Mouse (Mus musculus) CH12.LX (cell line): ENCODE measurements around the gene Atp12a. TPM values are rescaled to one million over a fixed set of nuclear protein-coding genes. Genes with fewer than 3 reads are reported as not detected.

Experiments
- DNase-seq: peaks from one replicate; pipeline ENCODE4 v3.0.0-alpha.2; 2013; ENCODE audit errors: extremely low read depth
- H3K27ac ChIP-seq: 2 replicates; pipeline ENCODE4 v1.5.1; 2012; ENCODE audit warnings: low read depth, mild to moderate bottlenecking, control low read depth, moderate library complexity; ENCODE audit not compliant: insufficient read depth
- H3K27me3 ChIP-seq: replicated peaks from 2 replicates; pipeline ENCODE3; 2012; ENCODE audit warnings: inconsistent platforms
- H3K36me3 ChIP-seq, 2 experiments: replicated peaks in 1 of 2; 2 replicates each; pipeline versions ENCODE3 to v1.6.1; 2012; ENCODE audit warnings: inconsistent platforms in 1 of 2, low read length in 1 of 2, mild to moderate bottlenecking in 1 of 2, mixed read lengths in 1 of 2, moderate library complexity in 1 of 2; ENCODE audit not compliant: control insufficient read depth in 1 of 2, insufficient read depth in 1 of 2
- H3K4me1 ChIP-seq, 2 experiments: 2 replicates each; pipeline ENCODE4 v1.6.1; 2012; ENCODE audit warnings: inconsistent platforms in 1 of 2, moderate library complexity in 1 of 2; ENCODE audit not compliant: insufficient read depth in 2 of 2, control insufficient read depth in 1 of 2
- H3K4me2 ChIP-seq: 2 replicates; pipeline ENCODE4 v1.6.1; 2012; ENCODE audit warnings: low read depth, mild to moderate bottlenecking, control low read depth; ENCODE audit not compliant: poor library complexity, insufficient read depth, severe bottlenecking
- H3K4me3 ChIP-seq, 3 experiments: fragments of 150-350 bp in 1 of 3; sonication (generic) in 1 of 3; replicated peaks in 1 of 3; 2 replicates each; pipeline versions ENCODE3 to v1.5.1; 2011 to 2012; ENCODE audit warnings: low read depth in 2 of 3, low read length in 2 of 3, mild to moderate bottlenecking in 2 of 3, moderate library complexity in 2 of 3, control low read depth in 1 of 3, improper control_type of control experiment in 1 of 3, inconsistent platforms in 1 of 3, mixed read lengths in 1 of 3; ENCODE audit not compliant: poor library complexity in 1 of 3
- H3K79me2 ChIP-seq: replicated peaks from 2 replicates; pipeline ENCODE4 v1.6.1; 2012; ENCODE audit warnings: mild to moderate bottlenecking, moderate library complexity; ENCODE audit not compliant: control insufficient read depth, poor library complexity, insufficient read depth, severe bottlenecking; ENCODE audit errors: extremely low read depth
- H3K9ac ChIP-seq: 2 replicates; pipeline ENCODE4 v1.6.1; 2012; ENCODE audit warnings: low read depth, mild to moderate bottlenecking, control low read depth, moderate library complexity; ENCODE audit not compliant: insufficient read depth
- H3K9me3 ChIP-seq: replicated peaks from 2 replicates; pipeline ENCODE3; 2012; ENCODE audit warnings: low read length, inconsistent platforms, mixed read lengths
- CHD1 ChIP-seq: IDR thresholded peaks from 2 replicates; pipeline ENCODE4 v1.6.1; 2012; ENCODE audit warnings: low read depth, low read length, improper control_type of control experiment, inconsistent platforms
- CTCF ChIP-seq, 2 experiments: IDR thresholded peaks in 1 of 2; conservative IDR thresholded peaks in 1 of 2; 2 replicates each; pipeline ENCODE4 v1.5.1; 2011 to 2012; ENCODE audit warnings: low read depth in 2 of 2, low read length in 2 of 2, improper control_type of control experiment in 1 of 2, inconsistent platforms in 1 of 2, mild to moderate bottlenecking in 1 of 2, moderate library complexity in 1 of 2
- E2F4 ChIP-seq: IDR thresholded peaks from 2 replicates; pipeline ENCODE4 v1.6.1; 2011; ENCODE audit warnings: low read depth, low read length, improper control_type of control experiment; ENCODE audit not compliant: insufficient replicate concordance
- ETS1 ChIP-seq: conservative IDR thresholded peaks from 2 replicates; pipeline ENCODE4 v1.6.1; 2012; ENCODE audit warnings: low read depth, mild to moderate bottlenecking, inconsistent platforms, low read length, improper control_type of control experiment, moderate library complexity
- GABPA ChIP-seq: IDR thresholded peaks from 2 replicates; pipeline ENCODE4 v1.6.1; 2012; ENCODE audit warnings: low read depth, low read length, improper control_type of control experiment, inconsistent platforms; ENCODE audit not compliant: insufficient replicate concordance
- HCFC1 ChIP-seq: IDR thresholded peaks from 2 replicates; pipeline ENCODE4 v1.6.1; 2012; ENCODE audit warnings: low read depth, mild to moderate bottlenecking, inconsistent platforms, low read length, improper control_type of control experiment
- JUN ChIP-seq: IDR thresholded peaks from 2 replicates; pipeline ENCODE4 v1.6.1; 2011; ENCODE audit warnings: low read depth, mild to moderate bottlenecking, low read length, improper control_type of control experiment, moderate library complexity; ENCODE audit not compliant: insufficient read depth
- JUND ChIP-seq: conservative IDR thresholded peaks from 2 replicates; pipeline ENCODE4 v1.6.1; 2011; ENCODE audit warnings: low read depth, low read length, improper control_type of control experiment
- KAT2A ChIP-seq: IDR thresholded peaks from 2 replicates; pipeline ENCODE4 v1.6.1; 2012; ENCODE audit warnings: low read length, improper control_type of control experiment, inconsistent platforms; ENCODE audit not compliant: insufficient replicate concordance
- MAFK ChIP-seq: IDR thresholded peaks from 2 replicates; pipeline ENCODE4 v1.6.1; 2011; ENCODE audit warnings: low read length, improper control_type of control experiment; ENCODE audit not compliant: insufficient replicate concordance
- MAZ ChIP-seq: IDR thresholded peaks from 2 replicates; pipeline ENCODE4 v1.6.1; 2012; ENCODE audit warnings: low read depth, mild to moderate bottlenecking, inconsistent platforms, low read length, improper control_type of control experiment, moderate library complexity
- MEF2A ChIP-seq: IDR thresholded peaks from 2 replicates; pipeline ENCODE4 v1.6.1; 2014; ENCODE audit warnings: low read depth, mild to moderate bottlenecking, inconsistent platforms, low read length, improper control_type of control experiment, borderline replicate concordance
- NELFE ChIP-seq: IDR thresholded peaks from 2 replicates; pipeline ENCODE4 v1.6.1; 2011; ENCODE audit warnings: low read depth, low read length, improper control_type of control experiment
- NRF1 ChIP-seq: IDR thresholded peaks from 2 replicates; pipeline ENCODE4 v1.6.1; 2014; ENCODE audit warnings: low read depth, mild to moderate bottlenecking, inconsistent platforms, low read length, improper control_type of control experiment, moderate library complexity
- PAX5 ChIP-seq: IDR thresholded peaks from 2 replicates; pipeline ENCODE4 v1.6.1; 2012; ENCODE audit warnings: low read length, inconsistent platforms, mixed read lengths
- SMC3 ChIP-seq: IDR thresholded peaks from 2 replicates; pipeline ENCODE4 v1.6.1; 2011; ENCODE audit warnings: low read depth, low read length, improper control_type of control experiment
- TCF12 ChIP-seq: IDR thresholded peaks from 2 replicates; pipeline ENCODE4 v1.6.1; 2014; ENCODE audit warnings: low read depth, mild to moderate bottlenecking, inconsistent platforms, low read length, improper control_type of control experiment
- UBTF ChIP-seq: IDR thresholded peaks from 2 replicates; pipeline ENCODE4 v1.6.1; 2012; ENCODE audit warnings: low read depth, mild to moderate bottlenecking, inconsistent platforms, low read length, improper control_type of control experiment, moderate library complexity
- USF2 ChIP-seq: conservative IDR thresholded peaks from 2 replicates; pipeline ENCODE4 v1.6.1; 2011; ENCODE audit warnings: low read depth, low read length, improper control_type of control experiment
- ZC3H11A ChIP-seq: IDR thresholded peaks from 2 replicates; pipeline ENCODE4 v1.6.1; 2012; ENCODE audit warnings: low read depth, mild to moderate bottlenecking, inconsistent platforms, low read length, improper control_type of control experiment
- ZKSCAN1 ChIP-seq: IDR thresholded peaks from 2 replicates; pipeline ENCODE4 v1.6.1; 2012; ENCODE audit warnings: low read depth, inconsistent platforms, low read length, improper control_type of control experiment, borderline replicate concordance
- ZNF384 ChIP-seq: IDR thresholded peaks from 2 replicates; pipeline ENCODE4 v1.6.1; 2012; ENCODE audit warnings: low read depth, low read length, improper control_type of control experiment, inconsistent platforms
- dilution Hi-C: fragments of 300-500 bp; cut with MboI; formaldehyde crosslinking; loops from 2 replicates; pipeline ENCODE4 v1.14.3; 2020; ENCODE audit warnings: low sequenced_read_pairs; ENCODE audit not compliant: extremely low pct_unique_long_range_greater_than_20kb, extremely low pct_ligation_motif_present
- in situ Hi-C: fragments of 300-500 bp; cut with MboI; formaldehyde crosslinking; loops from 3 replicates; pipeline ENCODE4 v1.14.3; 2019; ENCODE audit warnings: low sequenced_read_pairs, low pct_ligation_motif_present, low pct_unique_long_range_greater_than_20kb, mixed read lengths
- polyA plus RNA-seq: library from polyadenylated mRNA; unstranded; fragments of >175 nt; gene quantifications from 2 replicates; pipeline ENCODE4 v1.2.1, GENCODE M21; 2012; ENCODE audit warnings: low read depth; ENCODE audit not compliant: insufficient read length
- total RNA-seq, 2 experiments: library from RNA; depleted of rRNA; stranded (reverse); fragments of 300-350 nt in 1 of 2; fragments of >200 nt in 1 of 2; gene quantifications; 2 replicates each; pipeline ENCODE4 v1.2.3; 2012 to 2014

The Atp12a gene
- total and polyA plus RNA-seq, 3 experiments, result not detected

DNA sequence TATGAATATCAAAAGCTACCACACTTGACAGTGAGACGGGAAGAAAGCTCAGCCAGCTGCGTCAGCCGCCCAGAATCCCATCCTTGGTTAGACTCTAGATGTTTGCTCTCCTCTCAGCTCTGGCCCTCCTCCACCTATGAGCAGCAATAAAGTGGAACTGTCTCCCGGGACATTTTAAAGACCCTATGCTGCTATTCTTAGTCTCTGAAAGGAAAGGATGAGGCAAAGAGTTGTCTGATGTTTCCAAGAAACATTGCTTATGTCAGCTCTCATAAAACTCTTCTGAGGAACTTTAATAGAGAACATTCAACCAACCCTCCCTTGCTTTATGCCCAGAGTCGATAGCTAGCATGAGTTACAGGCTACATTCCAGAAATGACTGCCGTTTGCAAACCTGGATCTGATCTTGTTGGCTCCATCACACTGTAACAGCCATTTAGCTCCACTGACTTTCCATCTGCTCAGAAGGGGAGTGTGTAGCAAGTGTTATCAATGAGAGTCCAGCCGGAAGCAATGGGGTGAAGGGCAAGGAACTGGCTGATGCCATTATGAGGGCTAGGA lies 25.9 kb upstream of the Atp12a start:
- dilution Hi-C loops (no loop called here), in situ Hi-C loops (no loop called here)
- peaks cover 2% of the 10 kb centered on the region for H3K27me3 ChIP-seq
- no peaks in the 10 kb centered on the region for H3K36me3 ChIP-seq
- no peak for DNase-seq
- no peaks in the 10 kb centered on the region for H3K79me2 ChIP-seq
- no peak overlapping the region for H3K27ac ChIP-seq
- no peak overlapping the region for H3K4me2 ChIP-seq
- TF ChIP-seq CTCF (conservative IDR thresholded peaks at IDR 0.05 in 1 of 2, IDR thresholded peaks at IDR 0.05 in 1 of 2; ENCODE audit: low read depth in 2 of 2, low read length in 2 of 2) (no peak), MAZ (no peak), NRF1 (no peak), TCF12 (no peak), NELFE (no peak), ZNF384 (no peak), ETS1 (no peak), ZKSCAN1 (no peak), SMC3 (no peak), ZC3H11A (no peak), JUND (no peak), USF2 (no peak), UBTF (no peak), GABPA (no peak), E2F4 (no peak), MAFK (no peak), KAT2A (no peak), JUN (no peak), PAX5 (no peak), HCFC1 (no peak)
- H3K4me3 ChIP-seq, result no peak overlapping the region
- no peaks in the 10 kb centered on the region for H3K9me3 ChIP-seq
- H3K9ac ChIP-seq, result no peak overlapping the region
- peaks cover 0 to 5% of the 10 kb centered on the region in 2 experiments; a peak in 1 of 4 replicates for H3K4me1 ChIP-seq

DNA sequence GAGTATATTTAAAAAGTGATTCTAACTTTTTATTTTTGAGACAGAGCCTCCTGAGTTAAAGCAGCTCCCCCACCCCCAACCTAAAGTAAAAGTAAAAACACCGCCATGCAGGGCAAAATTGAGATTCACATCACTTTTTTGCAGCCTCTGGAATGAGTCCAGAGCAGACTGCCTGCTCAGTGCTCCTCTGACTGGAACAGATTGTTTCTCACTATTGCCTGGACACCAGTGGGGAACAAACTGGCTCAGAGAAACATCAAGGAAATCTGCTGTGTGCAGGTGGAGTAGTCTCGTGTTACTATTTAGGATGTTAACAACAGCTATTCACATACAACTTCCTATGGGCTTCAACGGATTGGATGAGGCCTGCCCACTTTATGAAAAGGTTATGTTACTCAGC lies 16.2 kb upstream of the Atp12a start:
- in situ Hi-C loops, result no loop called here
- H3K4me2 ChIP-seq, result no peak overlapping the region
- H3K4me1 ChIP-seq, result no peaks in the 10 kb centered on the region
- no peaks in the 10 kb centered on the region for H3K36me3 ChIP-seq
- no peaks in the 10 kb centered on the region for H3K27me3 ChIP-seq
- dilution Hi-C loops, result no loop called here
- no peak for TF ChIP-seq ZKSCAN1
- no peak for TF ChIP-seq UBTF
- TF ChIP-seq NRF1, result no peak
- TF ChIP-seq MAFK, result no peak
- no peak for TF ChIP-seq CHD1
- no peak for TF ChIP-seq MEF2A
- no peak overlapping the region for H3K9ac ChIP-seq
- no peak for DNase-seq
- H3K4me3 ChIP-seq, result no peak overlapping the region
- H3K79me2 ChIP-seq, result no peaks in the 10 kb centered on the region
- no peak overlapping the region for H3K27ac ChIP-seq
- H3K9me3 ChIP-seq, result no peaks in the 10 kb centered on the region
